ENCODE assay signal across 8 mouse cellular contexts in genomic region chr7:125490947-125491735, GRCm38 (mm10). TPM values are rescaled to one million over a fixed set of nuclear protein-coding genes. Genes with fewer than 3 reads are reported as not detected.
DNase-seq lines count a peak whose midpoint lies in the region; ATAC-seq and TF ChIP-seq lines count a peak whose summit lies in the region.

Gene Nsmce1 (minus strand): TSS chr7:125491596.

- under 1% methylated on average over 56 of the region's 56 CpGs for WGBS in kidney, embryonic 14.5 days
- 1% methylated on average over 54 of the region's 56 CpGs for WGBS in limb, embryonic 15.5 days

- ATAC-seq in kidney, embryonic 14.5 days (ENCODE audit: low FRiP score, low TSS enrichment): peak; percentile 99
- ATAC-seq in limb, embryonic 15.5 days (ENCODE audit: insufficient number of reproducible peaks, low FRiP score, low TSS enrichment, low read depth): peak; percentile 94

- TF ChIP-seq POLR2A in bone marrow macrophage, adult 2 months (IDR thresholded peaks at IDR 0.05; ENCODE audit: borderline replicate concordance, low read depth, low read length): no peak
- TF ChIP-seq POLR2A in embryonic fibroblast, embryonic 13.5 days (IDR thresholded peaks at IDR 0.05; ENCODE audit: low read depth, low read length): peak; percentile 70

- peaks cover 21% of the 10 kb centered on the region for H3K4me1 ChIP-seq in bone marrow macrophage, adult 2 months (ENCODE audit: control insufficient read depth, insufficient read depth, low read length)
- peaks cover 8% of the 10 kb centered on the region for H3K4me1 ChIP-seq in embryonic fibroblast, embryonic 13.5 days (ENCODE audit: control insufficient read depth, insufficient read depth, low read length)
- H3K4me1 ChIP-seq in kidney, embryonic 14.5 days (ENCODE audit: control insufficient read depth, insufficient read depth, low read length): 0 out of 2 replicates have a peak, but pooled peaks cover 3% of the 10 kb centered on the region
- H3K4me1 ChIP-seq in limb, embryonic 15.5 days: peaks cover 21% of the 10 kb centered on the region

- peak; percentile 98 for DNase-seq in A20 (ENCODE audit: low read depth, low spot score)
- DNase-seq in heart, adult 9 months (ENCODE audit: low spot score in 2 of 2): peak; percentile 96 to 97
- DNase-seq in monocyte, adult 2 months (ENCODE audit: low read depth in 1 of 2, low spot score in 2 of 2): peak; percentile 87 to 88
- DNase-seq in spleen, postnatal 36 days (ENCODE audit: low spot score in 2 of 2): peak; percentile 98

- peak within 1 kb of the TSS; percentile 69 for H3K4me2 ChIP-seq in kidney, embryonic 14.5 days (replicated peaks; ENCODE audit: low read depth, low read length)
- H3K4me2 ChIP-seq in limb, embryonic 15.5 days: peak within 1 kb of the TSS; percentile 68

- no peaks in the 10 kb centered on the region for H3K9me3 ChIP-seq in kidney, embryonic 14.5 days (ENCODE audit: control insufficient read depth, low read length)
- H3K9me3 ChIP-seq in limb, embryonic 15.5 days: no peaks in the 10 kb centered on the region

- H3K9ac ChIP-seq in kidney, embryonic 14.5 days (ENCODE audit: low read depth, low read length): peak within 1 kb of the TSS; percentile 66
- H3K9ac ChIP-seq in limb, embryonic 15.5 days: peak within 1 kb of the TSS; percentile 50

- H3K36me3 ChIP-seq in kidney, embryonic 14.5 days (ENCODE audit: control insufficient read depth, insufficient read depth, low read length): peaks cover 2% of the 10 kb centered on the region
- peaks cover 7% of the 10 kb centered on the region for H3K36me3 ChIP-seq in limb, embryonic 15.5 days

- H3K27me3 ChIP-seq in kidney, embryonic 14.5 days (ENCODE audit: control insufficient read depth, insufficient read depth, low read length): no peaks in the 10 kb centered on the region
- H3K27me3 ChIP-seq in limb, embryonic 15.5 days: no peaks in the 10 kb centered on the region

- TF ChIP-seq CTCF in bone marrow macrophage, adult 2 months (IDR thresholded peaks at IDR 0.05; ENCODE audit: low read depth, low read length): no peak
- no peak for TF ChIP-seq CTCF in embryonic fibroblast, embryonic 13.5 days (IDR thresholded peaks at IDR 0.05; ENCODE audit: borderline replicate concordance, insufficient read depth, low read length)

- H3K4me3 ChIP-seq in bone marrow macrophage, adult 2 months (ENCODE audit: insufficient read depth, low read length): peak within 1 kb of the TSS; percentile 73
- H3K4me3 ChIP-seq in embryonic fibroblast, embryonic 13.5 days (ENCODE audit: insufficient read depth, low read length): peak within 1 kb of the TSS; percentile 66
- H3K4me3 ChIP-seq in kidney, embryonic 14.5 days (ENCODE audit: low read length): peak within 1 kb of the TSS; percentile 68
- peak within 1 kb of the TSS; percentile 62 for H3K4me3 ChIP-seq in limb, embryonic 15.5 days

- H3K27ac ChIP-seq in bone marrow macrophage, adult 2 months (ENCODE audit: insufficient read depth, low read depth, low read length): peak within 1 kb of the TSS; percentile 58
- 0 out of 2 replicates have a peak within 1 kb of the TSS, but pooled peaks have one; percentile 8 for H3K27ac ChIP-seq in embryonic fibroblast, embryonic 13.5 days (ENCODE audit: insufficient read depth, low read length)
- peak within 1 kb of the TSS; percentile 69 for H3K27ac ChIP-seq in kidney, embryonic 14.5 days (ENCODE audit: low read depth, low read length)
- peak within 1 kb of the TSS; percentile 87 for H3K27ac ChIP-seq in limb, embryonic 15.5 days

RNA-seq across cellular contexts. Expression of gene Nsmce1, which starts in this region (rescaled TPM):
- 31.9 and 34.1 TPM in 2 replicates for polyA plus RNA-seq in bone marrow macrophage, adult 2 months (2012; ENCODE audit: insufficient read depth, insufficient read length, missing spikeins)
- 51.1 and 55.1 TPM in 2 replicates for polyA plus RNA-seq in embryonic fibroblast, embryonic 13.5 days (2011; ENCODE audit: insufficient read length, low read depth, missing spikeins)
- polyA plus RNA-seq in kidney, embryonic 14.5 days (2014; fragmentation: Nextera tagmentation; extraction: Ambion mirVana): 137 and 157 TPM in 2 replicates
- polyA plus RNA-seq in limb, embryonic 15.5 days (2015; fragmentation: Nextera tagmentation; extraction: Ambion mirVana): 102 and 103 TPM in 2 replicates

Comparison
In these comparisons a context has a peak if more than half of its experiments do, and no peak if none do; other contexts are left out.
1. Peak in every context shown above with its lines: DNase-seq, ATAC-seq, H3K4me3 ChIP-seq and H3K27ac ChIP-seq.
2. H3K27ac ChIP-seq: peak in every context shown above with its lines; median percentile 87 in limb, embryonic 15.5 days; 69 in kidney, embryonic 14.5 days; 58 in bone marrow macrophage, adult 2 months; 8 in embryonic fibroblast, embryonic 13.5 days.